Comparison of ENCODE assay signal across 17 mouse cellular contexts in the genomic region with DNA sequence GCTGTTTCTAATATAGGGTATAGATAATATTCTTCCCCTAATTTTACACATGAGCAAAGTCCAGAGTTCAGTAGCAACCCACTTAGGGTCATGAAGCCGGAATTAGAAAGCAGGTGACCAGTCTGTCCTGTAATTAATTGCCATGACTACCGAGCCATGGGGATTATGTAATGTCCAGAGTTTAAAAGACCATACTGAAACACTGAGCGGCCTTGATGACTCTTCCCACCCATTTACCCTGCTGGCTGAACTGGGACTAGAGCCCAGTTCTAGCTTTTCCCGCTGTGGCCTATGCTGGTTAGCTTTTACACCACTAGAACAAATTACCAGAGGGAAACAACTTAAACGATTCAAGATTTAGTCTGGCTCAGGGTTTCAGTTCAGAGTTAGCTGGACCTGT.
DNase-seq lines count a peak whose midpoint lies in the region; ATAC-seq and TF ChIP-seq lines count a peak whose summit lies in the region.
"Had no signal": no experiment of that assay in that cellular context is flagged by ENCODE, and none has a peak within 500 bp of the region (broad histone marks: within the 10 kb centered on the region; RNA-seq: fewer than 3 reads in every experiment).

No protein-coding gene starts in this region.

- no peaks in the 10 kb centered on the region for H3K79me2 ChIP-seq in liver, adult 2 months (ENCODE audit: control insufficient read depth, insufficient read depth, low read length)

- no peak for TF ChIP-seq CTCF in liver, adult 2 months (IDR thresholded peaks at IDR 0.05; ENCODE audit: low read depth, low read length)

- ATAC-seq in liver, embryonic 11.5 days (replicated peaks; ENCODE audit: low FRiP score), result no peak
- ATAC-seq: CD4-positive, CD25-positive, alpha-beta regulatory T cell, adult 4 months had no signal

- peak; percentile 40 for DNase-seq in liver, adult 2 months (ENCODE audit: extremely low read depth, low read depth, low spot score)
- no peak for DNase-seq in liver, embryonic 11.5 days (ENCODE audit: low spot score)
- DNase-seq in cerebellum, postnatal 36 days, result peak; percentile 10 to 28
- DNase-seq in retina, postnatal 1 day, result peak; percentile 67
- DNase-seq in midbrain, embryonic 10.5 days (ENCODE audit: low spot score), result no peak
- no peak for DNase-seq in heart, adult 8-10 months (ENCODE audit: low spot score)
- DNase-seq: gastrocnemius, postnatal 14 days; layer of hippocampus, adult 9-11 months; right cerebral cortex, postnatal 25 days had no signal

- no peak overlapping the region for H3K4me2 ChIP-seq in liver, embryonic 11.5 days
- H3K4me2 ChIP-seq: heart, embryonic 15.5 days; hindbrain, embryonic 13.5 days; limb, embryonic 13.5 days; midbrain, embryonic 12.5 days; neural tube, embryonic 13.5 days; stomach, embryonic 15.5 days had no signal

- no peak for TF ChIP-seq POLR2A in liver, adult 2 months (IDR thresholded peaks at IDR 0.05; ENCODE audit: extremely low read depth, insufficient read depth, low read length)

- no peaks in the 10 kb centered on the region for H3K27me3 ChIP-seq in liver, adult 2 months (ENCODE audit: control insufficient read depth, insufficient read depth, low read length)
- no peaks in the 10 kb centered on the region for H3K27me3 ChIP-seq in liver, embryonic 11.5 days (replicated peaks; ENCODE audit: control insufficient read depth, insufficient read depth, low read length)
- no peaks in the 10 kb centered on the region for H3K27me3 ChIP-seq in midbrain, embryonic 10.5 days (ENCODE audit: low read depth, poor library complexity, severe bottlenecking)
- H3K27me3 ChIP-seq: heart, embryonic 15.5 days; hindbrain, embryonic 13.5 days; limb, embryonic 13.5 days; midbrain, embryonic 12.5 days; neural tube, embryonic 13.5 days; stomach, embryonic 15.5 days had no signal

- H3K4me3 ChIP-seq in liver, adult 2 months (ENCODE audit: insufficient read depth, low read depth, low read length), result no peak overlapping the region
- H3K4me3 ChIP-seq in liver, embryonic 11.5 days (ENCODE audit: low read depth, low read length), result no peak overlapping the region
- H3K4me3 ChIP-seq in brown adipose tissue, adult 24 weeks (ENCODE audit: insufficient read depth, low read depth, low read length), result no peak overlapping the region
- H3K4me3 ChIP-seq in midbrain, embryonic 10.5 days, result no peak overlapping the region
- H3K4me3 ChIP-seq: heart, embryonic 15.5 days; hindbrain, embryonic 13.5 days; limb, embryonic 13.5 days; midbrain, embryonic 12.5 days; neural tube, embryonic 13.5 days; stomach, embryonic 15.5 days had no signal

- 49% methylated on average over 5 of the region's 5 CpGs for WGBS in liver, adult 2 months
- WGBS in liver, embryonic 11.5 days, result 77% methylated on average over 5 of the region's 5 CpGs
- 78% methylated on average over 5 of the region's 5 CpGs for WGBS in midbrain, embryonic 10.5 days

- H3K36me3 ChIP-seq in liver, adult 2 months (ENCODE audit: control insufficient read depth, insufficient read depth, low read length), result no peaks in the 10 kb centered on the region
- no peaks in the 10 kb centered on the region for H3K36me3 ChIP-seq in liver, embryonic 11.5 days (ENCODE audit: control insufficient read depth, insufficient read depth, low read length)
- H3K36me3 ChIP-seq in midbrain, embryonic 10.5 days, result no peaks in the 10 kb centered on the region
- H3K36me3 ChIP-seq: heart, embryonic 15.5 days; hindbrain, embryonic 13.5 days; limb, embryonic 13.5 days; midbrain, embryonic 12.5 days; neural tube, embryonic 13.5 days; stomach, embryonic 15.5 days had no signal

- H3K9me3 ChIP-seq in liver, embryonic 11.5 days (ENCODE audit: control insufficient read depth, low read length), result no peaks in the 10 kb centered on the region
- H3K9me3 ChIP-seq in midbrain, embryonic 10.5 days (replicated peaks), result no peaks in the 10 kb centered on the region
- H3K9me3 ChIP-seq: heart, embryonic 15.5 days; hindbrain, embryonic 13.5 days; limb, embryonic 13.5 days; midbrain, embryonic 12.5 days; neural tube, embryonic 13.5 days; stomach, embryonic 15.5 days had no signal

- H3K4me1 ChIP-seq in liver, adult 2 months (ENCODE audit: control insufficient read depth, insufficient read depth, low read length), result no peaks in the 10 kb centered on the region; the same call in 1 of the 2 replicates
- no peaks in the 10 kb centered on the region for H3K4me1 ChIP-seq in liver, embryonic 11.5 days (replicated peaks; ENCODE audit: control insufficient read depth, insufficient read depth, low read length)
- peaks cover 5% of the 10 kb centered on the region; the same call in 1 of the 2 replicates for H3K4me1 ChIP-seq in brown adipose tissue, adult 24 weeks (ENCODE audit: control insufficient read depth, insufficient read depth, insufficient read length, low read length)
- peaks cover 23% of the 10 kb centered on the region for H3K4me1 ChIP-seq in midbrain, embryonic 10.5 days
- H3K4me1 ChIP-seq: heart, embryonic 15.5 days; stomach, embryonic 15.5 days had no signal

- no peak overlapping the region for H3K9ac ChIP-seq in liver, adult 2 months (ENCODE audit: low read depth, low read length)
- H3K9ac ChIP-seq in liver, embryonic 11.5 days (ENCODE audit: low read depth, low read length), result no peak overlapping the region
- H3K9ac ChIP-seq: heart, embryonic 15.5 days; hindbrain, embryonic 13.5 days; limb, embryonic 13.5 days; midbrain, embryonic 12.5 days; neural tube, embryonic 13.5 days; stomach, embryonic 15.5 days had no signal

- no peak overlapping the region for H3K27ac ChIP-seq in liver, adult 2 months (replicated peaks; ENCODE audit: insufficient read depth, low read depth, low read length)
- H3K27ac ChIP-seq in liver, embryonic 11.5 days (ENCODE audit: low read depth, low read length), result no peak overlapping the region
- H3K27ac ChIP-seq in brown adipose tissue, adult 24 weeks (replicated peaks; ENCODE audit: low read depth, low read length), result 0 out of 2 replicates have a peak overlapping the region, but pooled peaks have one; percentile 10
- no peak overlapping the region for H3K27ac ChIP-seq in midbrain, embryonic 10.5 days (replicated peaks)
- H3K27ac ChIP-seq: heart, embryonic 15.5 days; hindbrain, embryonic 13.5 days; limb, embryonic 13.5 days; midbrain, embryonic 12.5 days; neural tube, embryonic 13.5 days; stomach, embryonic 15.5 days had no signal

Comparison
In these comparisons a context has a peak if more than half of its experiments do, and no peak if none do; other contexts are left out.
1. DNase-seq: peak in liver, adult 2 months (single experiment), cerebellum, postnatal 36 days (2 of 2) and retina, postnatal 1 day (single experiment); none in liver, embryonic 11.5 days (single experiment), midbrain, embryonic 10.5 days (single experiment) and heart, adult 8-10 months (single experiment).